Mouse (Mus musculus) frontal cortex, postnatal 14 days (tissue): Measurements from ENCODE around the gene Otulinl.
A peak's percentile ranks its signal among the peaks of the same experiment; 100 is the strongest.

Experiments
- DNase-seq, 2 experiments: peaks; one replicate each; pipeline ENCODE4 v3.0.0; 2022; ENCODE audit warnings: low spot score in 2 of 2

The Otulinl gene

GRCm38 (mm10) chr15:27656626-27657025 lies 24.8 kb downstream of the Otulinl start:
- no peak for DNase-seq

- no peak for DNase-seq
These were observed 26.4 kb downstream of the Otulinl start for GRCm38 (mm10) chr15:27655015-27655414.

- no peak for DNase-seq
These were observed 33.7 kb downstream of the Otulinl start for GRCm38 (mm10) chr15:27647686-27648085.

GRCm38 (mm10) chr15:27646665-27647064 lies 34.7 kb downstream of the Otulinl start:
- no peak for DNase-seq

GRCm38 (mm10) chr15:27645250-27645649 lies 36.1 kb downstream of the Otulinl start:
- no peak for DNase-seq

GRCm38 (mm10) chr15:27642895-27643294 lies 38.5 kb downstream of the Otulinl start:
- DNase-seq: peak in 1 of 2 experiments; percentile 32

- DNase-seq: no peak
These were observed 40.2 kb downstream of the Otulinl start for GRCm38 (mm10) chr15:27641171-27641570.

- no peak for DNase-seq
These were observed 47.2 kb downstream of the Otulinl start for GRCm38 (mm10) chr15:27633941-27634900.

GRCm38 (mm10) chr15:27630601-27631383 lies 50.6 kb downstream of the Otulinl start, which contains the start of gene Otulin:
Gene Otulin, minus strand, starts transcription at chr15:27630693.
- DNase-seq: peak; percentile 94 to 98

- no peak for DNase-seq
These were observed 51.4 kb downstream of the Otulinl start for GRCm38 (mm10) chr15:27629800-27630600.

GRCm38 (mm10) chr15:27629046-27629445 lies 52.3 kb downstream of the Otulinl start:
- no peak for DNase-seq

GRCm38 (mm10) chr15:27627794-27628193 lies 53.6 kb downstream of the Otulinl start:
- DNase-seq: no peak

GRCm38 (mm10) chr15:27626314-27626713 lies 55.1 kb downstream of the Otulinl start:
- no peak for DNase-seq

GRCm38 (mm10) chr15:27625890-27626255 lies 55.5 kb downstream of the Otulinl start:
- no peak for DNase-seq

GRCm38 (mm10) chr15:27625014-27625889 lies 56.1 kb downstream of the Otulinl start:
- no peak for DNase-seq

- no peak for DNase-seq
These were observed 58.1 kb downstream of the Otulinl start for GRCm38 (mm10) chr15:27623286-27623685.

- DNase-seq: no peak
These were observed 60.7 kb downstream of the Otulinl start for GRCm38 (mm10) chr15:27620475-27621185.

GRCm38 (mm10) chr15:27619683-27620082 lies 61.7 kb downstream of the Otulinl start:
- no peak for DNase-seq

GRCm38 (mm10) chr15:27618778-27619533 lies 62.4 kb downstream of the Otulinl start:
- DNase-seq: no peak
